Mouse (Mus musculus) activated CD4-positive, CD25-positive, alpha-beta regulatory T cell, adult 4 months (primary cell): ENCODE measurements at regions not wholly inside any gene's neighbourhood (a gene's known extent, or its start where the extent isn't known, plus 50 kb on each side); places are given as distances from the start of the nearest gene placed in this dataset.

ENCODE experiments used
- ATAC-seq: one replicate; pipeline ENCODE4 v1.8.0; 2017

GRCm38 (mm10) chr8:89744267-89745028, 603.7 kb downstream of the Tox3 start:
- no peak for ATAC-seq

GRCm38 (mm10) chr8:89738657-89739056, 609.5 kb downstream of the Tox3 start:
- ATAC-seq: no peak

GRCm38 (mm10) chr8:89737636-89738035, 610.5 kb downstream of the Tox3 start:
- no peak for ATAC-seq

- no peak for ATAC-seq
Measured at GRCm38 (mm10) chr8:89727252-89727651, 620.9 kb downstream of the Tox3 start.

- ATAC-seq: no peak
Measured at GRCm38 (mm10) chr8:89721684-89722305, 626.3 kb downstream of the Tox3 start.

GRCm38 (mm10) chr8:89713880-89714279, 634.3 kb downstream of the Tox3 start:
- no peak for ATAC-seq

- no peak for ATAC-seq
Measured at GRCm38 (mm10) chr8:89707341-89707928, 640.7 kb downstream of the Tox3 start.

GRCm38 (mm10) chr8:89685696-89686095, 641.7 kb upstream of the Sall1 start:
- ATAC-seq: no peak

GRCm38 (mm10) chr8:89680937-89681336, 637.0 kb upstream of the Sall1 start:
- ATAC-seq: no peak

- ATAC-seq: no peak
Measured at GRCm38 (mm10) chr8:89680341-89680740, 636.4 kb upstream of the Sall1 start.

GRCm38 (mm10) chr8:89679551-89679950, 635.6 kb upstream of the Sall1 start:
- no peak for ATAC-seq

GRCm38 (mm10) chr8:89677266-89677665, 633.3 kb upstream of the Sall1 start:
- ATAC-seq: no peak

- no peak for ATAC-seq
Measured at GRCm38 (mm10) chr8:89673911-89674310, 629.9 kb upstream of the Sall1 start.

GRCm38 (mm10) chr8:89672631-89673030, 628.7 kb upstream of the Sall1 start:
- no peak for ATAC-seq

- no peak for ATAC-seq
Measured at GRCm38 (mm10) chr8:89664911-89665689, 621.1 kb upstream of the Sall1 start.

- ATAC-seq: no peak
Measured at GRCm38 (mm10) chr8:89663859-89664258, 619.9 kb upstream of the Sall1 start.

- ATAC-seq: no peak
Measured at GRCm38 (mm10) chr8:89658998-89659944, 615.3 kb upstream of the Sall1 start.

- no peak for ATAC-seq
Measured at GRCm38 (mm10) chr8:89655369-89655768, 611.4 kb upstream of the Sall1 start.

- no peak for ATAC-seq
Measured at GRCm38 (mm10) chr8:89649207-89649890, 605.4 kb upstream of the Sall1 start.

GRCm38 (mm10) chr8:89646946-89647345, 603.0 kb upstream of the Sall1 start:
- no peak for ATAC-seq

- no peak for ATAC-seq
Measured at GRCm38 (mm10) chr8:89641339-89641738, 597.4 kb upstream of the Sall1 start.
